Mouse (Mus musculus) heart, adult 2 months (tissue): Measurements from ENCODE around the gene Gm49721.
"Not testable (repeated sequence)": the region's sequence is repeated elsewhere in the genome, so short reads cannot be mapped to it uniquely, and the experiment has no call there.

Experiments
- CTCF ChIP-seq: fragments of 200-600 bp; IDR thresholded peaks from 2 replicates; pipeline ENCODE4 v1.8.1; 2022; ENCODE audit warnings: antibody characterized with exemption, mild to moderate bottlenecking, moderate library complexity
- POLR2A ChIP-seq: fragments of 200-500 bp; IDR thresholded peaks from 2 replicates; pipeline ENCODE4 v1.6.1; 2011; ENCODE audit warnings: mild to moderate bottlenecking, low read depth, low read length, control low read depth; ENCODE audit not compliant: insufficient read depth

DNA sequence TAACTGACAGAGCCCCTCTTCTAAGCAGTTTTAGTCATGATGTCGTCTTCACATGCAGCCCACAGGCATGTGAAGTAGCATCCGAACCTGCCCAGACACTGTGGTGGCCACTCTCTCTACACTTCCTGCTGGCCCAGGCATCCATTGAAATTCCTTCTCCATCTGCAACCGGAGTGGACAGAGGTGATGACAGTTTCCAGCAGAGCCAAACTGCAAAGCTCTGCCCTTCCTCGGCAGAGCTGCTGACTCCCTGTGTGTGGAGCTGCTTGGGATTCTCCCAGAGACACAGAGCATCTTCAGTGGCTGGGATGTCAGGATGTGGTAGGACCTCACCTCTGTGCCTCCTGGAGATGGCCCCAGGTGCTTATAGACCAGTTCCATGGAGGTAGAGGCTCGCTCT lies 105.8 kb downstream of the Gm49721 start:
- not testable (repeated sequence) for TF ChIP-seq CTCF, POLR2A
